Mouse (Mus musculus) limb, embryonic 14.5 days (tissue): ENCODE results near the gene Me3. TPM values are rescaled to one million over a fixed set of nuclear protein-coding genes. Genes with fewer than 3 reads are reported as not detected.

Experiments
- ATAC-seq: fragments of 200-750 bp; cut with Nextera tagmentation; 2 replicates; pipeline ENCODE4 v1.8.0; 2017; ENCODE audit warnings: low read depth, moderate number of reproducible peaks, moderate TSS enrichment; ENCODE audit not compliant: low FRiP score
- DNase-seq: peaks from one replicate; pipeline ENCODE4 v3.0.0-alpha.2; 2015; ENCODE audit warnings: low spot score
- H3K27ac ChIP-seq: fragments of 300-500 bp; sonication (generic); replicated peaks from 2 replicates; pipeline ENCODE4 v1.5.1; 2014; ENCODE audit warnings: low read depth, mild to moderate bottlenecking, low read length, moderate library complexity, mixed read lengths
- H3K27me3 ChIP-seq: fragments of 300-500 bp; sonication (generic); 2 replicates; pipeline ENCODE4 v1.6.1; 2014; ENCODE audit warnings: low read length, mixed read lengths; ENCODE audit not compliant: control insufficient read depth, insufficient read depth
- H3K36me3 ChIP-seq: fragments of 300-500 bp; sonication (generic); 2 replicates; pipeline ENCODE4 v1.6.1; 2014; ENCODE audit warnings: mild to moderate bottlenecking, low read length, moderate library complexity, mixed read lengths; ENCODE audit not compliant: control insufficient read depth, insufficient read depth
- H3K4me1 ChIP-seq: fragments of 300-500 bp; sonication (generic); 2 replicates; pipeline ENCODE4 v1.6.1; 2014; ENCODE audit warnings: antibody characterized with exemption, low read length, mixed read lengths; ENCODE audit not compliant: control insufficient read depth, insufficient read depth
- H3K4me2 ChIP-seq: fragments of 300-500 bp; sonication (generic); replicated peaks from 2 replicates; pipeline ENCODE4 v1.6.1; 2014; ENCODE audit warnings: low read depth, mild to moderate bottlenecking, low read length, moderate library complexity; ENCODE audit not compliant: severe bottlenecking
- H3K4me3 ChIP-seq: fragments of 300-500 bp; sonication (generic); replicated peaks from 2 replicates; pipeline ENCODE4 v1.5.1; 2014; ENCODE audit warnings: low read length
- H3K9ac ChIP-seq: fragments of 300-500 bp; sonication (generic); 2 replicates; pipeline ENCODE4 v1.6.1; 2014; ENCODE audit warnings: mild to moderate bottlenecking, low read depth, low read length, moderate library complexity; ENCODE audit not compliant: severe bottlenecking
- H3K9me3 ChIP-seq: fragments of 300-500 bp; sonication (generic); 2 replicates; pipeline ENCODE4 v1.6.1; 2016; ENCODE audit warnings: low read length; ENCODE audit not compliant: control insufficient read depth
- POLR2A ChIP-seq: fragments of 200-500 bp; IDR thresholded peaks from 2 replicates; pipeline ENCODE4 v1.8.0; 2012; ENCODE audit warnings: inconsistent platforms, mild to moderate bottlenecking, moderate library complexity, borderline replicate concordance; ENCODE audit not compliant: insufficient read depth, insufficient read length; ENCODE audit errors: extremely low read depth
- WGBS: fragments of 180-500 bp; shearing (Covaris S2); extraction: QIAGEN DNeasy Blood & Tissue Kit; methylation state at CpG from one replicate; pipeline ENCODE4 v1.1.7; 2014; 5-methylcytosine and 5-hydroxymethylcytosine counted together
- polyA plus RNA-seq, 2 experiments: library from polyadenylated mRNA; depleted of rRNA in 1 of 2; stranded (reverse) in 1 of 2; unstranded in 1 of 2; fragments of >200 nt; fragmentation: Nextera tagmentation in 1 of 2; extraction: Ambion mirVana in 1 of 2; gene quantifications; 2 replicates each; pipeline versions ENCODE4 v1.2.1 to v1.2.3; 2012 to 2014

Gene Me3
- polyA plus RNA-seq, 2 experiments = 1.3 to 2.1 TPM

- ATAC-seq (no peak), DNase-seq (no peak)
- no peak overlapping the region for H3K27ac ChIP-seq
- no peaks in the 10 kb centered on the region for H3K9me3 ChIP-seq
- H3K27me3 ChIP-seq = no peaks in the 10 kb centered on the region
- H3K4me1 ChIP-seq = no peaks in the 10 kb centered on the region
- H3K4me3 ChIP-seq = no peak overlapping the region
- no peak for TF ChIP-seq POLR2A
- no peaks in the 10 kb centered on the region for H3K36me3 ChIP-seq
- H3K4me2 ChIP-seq = no peak overlapping the region
- 59% methylated on average over 3 of the region's 3 CpGs for WGBS
- H3K9ac ChIP-seq = no peak overlapping the region
Measured at GRCm38 (mm10) chr7:89645015-89645414, 12.8 kb downstream of the Me3 start.

- Histone ChIP-seq H3K4me1 (no peaks in the 10 kb centered on the region), H3K27ac (no peak overlapping the region), H3K4me2 (no peak overlapping the region), H3K36me3 (no peaks in the 10 kb centered on the region), H3K27me3 (no peaks in the 10 kb centered on the region), H3K9ac (no peak overlapping the region), H3K9me3 (no peaks in the 10 kb centered on the region), H3K4me3 (no peak overlapping the region)
- TF ChIP-seq POLR2A = no peak
- ATAC-seq = no peak
- DNase-seq = no peak
Measured at GRCm38 (mm10) chr7:89647864-89648263, 15.7 kb downstream of the Me3 start.

GRCm38 (mm10) chr7:89657183-89657582 is 25.0 kb downstream of the Me3 start:
- Histone ChIP-seq H3K4me2 (no peak overlapping the region), H3K9ac (no peak overlapping the region), H3K4me3 (no peak overlapping the region), H3K9me3 (no peaks in the 10 kb centered on the region), H3K27me3 (no peaks in the 10 kb centered on the region), H3K27ac (no peak overlapping the region), H3K36me3 (no peaks in the 10 kb centered on the region), H3K4me1 (no peaks in the 10 kb centered on the region)
- 82% methylated on average over 9 of the region's 9 CpGs for WGBS
- no peak for TF ChIP-seq POLR2A
- no peak for DNase-seq
- ATAC-seq = no peak

DNA sequence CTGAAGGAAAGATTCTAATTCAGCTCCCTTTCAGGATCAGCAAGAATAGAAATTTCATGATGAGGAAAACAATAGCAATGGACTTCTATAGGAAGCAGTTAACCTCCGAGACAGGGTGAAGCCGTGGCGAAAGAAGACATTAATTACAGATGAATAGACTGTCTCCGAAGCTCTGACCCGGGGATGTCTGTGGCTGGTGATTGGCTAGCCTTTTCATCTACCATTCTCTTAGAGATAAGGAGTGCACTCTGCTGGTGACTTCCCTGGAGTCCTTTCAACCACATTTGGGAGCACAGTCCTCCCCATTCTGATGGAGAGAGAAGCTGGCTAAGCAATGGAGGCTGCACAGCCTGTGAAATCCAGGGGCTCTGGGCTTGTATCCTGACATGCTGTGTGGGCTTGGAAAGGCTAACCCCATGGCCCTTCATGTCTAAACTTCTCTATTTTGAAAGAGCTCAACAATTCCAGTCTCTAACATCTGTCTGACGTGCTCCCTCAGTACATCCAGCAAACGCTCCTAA is 25.6 kb downstream of the Me3 start:
- DNase-seq (no peak), ATAC-seq (no peak)
- Histone ChIP-seq H3K4me2 (no peak overlapping the region), H3K4me1 (no peaks in the 10 kb centered on the region), H3K4me3 (no peak overlapping the region), H3K27ac (no peak overlapping the region), H3K9ac (no peak overlapping the region), H3K27me3 (no peaks in the 10 kb centered on the region), H3K36me3 (no peaks in the 10 kb centered on the region), H3K9me3 (no peaks in the 10 kb centered on the region)
- WGBS = 85% methylated on average over 7 of the region's 7 CpGs
- no peak for TF ChIP-seq POLR2A

DNA sequence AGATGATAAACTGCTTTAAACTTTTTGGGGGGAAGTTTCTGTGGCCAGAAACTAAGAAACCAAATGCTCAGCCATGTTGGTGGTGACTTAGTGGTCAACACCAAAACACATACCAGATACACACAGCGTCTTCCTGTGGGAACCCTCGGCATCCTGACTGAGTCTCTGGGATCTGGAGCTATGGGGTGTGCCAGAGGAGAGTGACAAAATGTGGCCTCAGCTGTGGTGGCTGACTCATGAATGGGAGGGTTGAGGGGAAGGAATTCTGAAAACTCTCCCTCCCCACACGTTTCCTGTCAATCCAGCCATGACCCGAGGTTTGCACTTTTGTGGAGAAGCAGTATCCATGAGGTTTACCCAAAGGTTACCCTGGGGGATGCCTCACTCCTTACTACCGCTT is 32.0 kb downstream of the Me3 start:
- no peaks in the 10 kb centered on the region for H3K27me3 ChIP-seq
- ATAC-seq (no peak), DNase-seq (no peak)
- H3K27ac ChIP-seq = no peak overlapping the region
- no peaks in the 10 kb centered on the region for H3K36me3 ChIP-seq
- no peaks in the 10 kb centered on the region for H3K9me3 ChIP-seq
- no peak overlapping the region for H3K9ac ChIP-seq
- 75% methylated on average over 5 of the region's 5 CpGs for WGBS
- H3K4me2 ChIP-seq = no peak overlapping the region
- no peak for TF ChIP-seq POLR2A
- no peaks in the 10 kb centered on the region for H3K4me1 ChIP-seq
- no peak overlapping the region for H3K4me3 ChIP-seq

DNA sequence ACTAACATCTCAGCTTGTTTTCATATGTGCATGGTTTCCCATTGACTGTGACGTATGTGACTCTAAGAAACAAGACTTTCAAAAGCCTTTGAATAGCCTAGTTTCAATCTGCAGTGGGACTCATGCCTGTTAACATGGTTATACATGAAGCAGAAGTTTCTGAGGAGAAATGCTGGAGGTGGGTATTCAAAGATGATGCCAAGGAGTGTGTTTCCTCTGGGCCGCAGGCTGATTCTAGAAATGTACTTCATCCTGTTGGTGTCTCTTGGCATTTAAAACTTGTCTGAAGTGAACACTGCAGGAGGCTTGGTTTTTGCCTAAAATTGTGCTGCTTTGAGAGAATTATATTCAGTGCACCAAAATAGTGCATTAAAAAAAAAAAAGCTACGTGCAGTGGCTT is 34.2 kb downstream of the Me3 start:
- H3K9ac ChIP-seq = no peak overlapping the region
- ATAC-seq = no peak
- DNase-seq = no peak
- no peaks in the 10 kb centered on the region for H3K4me1 ChIP-seq
- H3K9me3 ChIP-seq = no peaks in the 10 kb centered on the region
- no peak for TF ChIP-seq POLR2A
- H3K4me2 ChIP-seq = no peak overlapping the region
- no peaks in the 10 kb centered on the region for H3K36me3 ChIP-seq
- no peak overlapping the region for H3K4me3 ChIP-seq
- H3K27me3 ChIP-seq = no peaks in the 10 kb centered on the region
- 82% methylated on average over 3 of the region's 3 CpGs for WGBS
- no peak overlapping the region for H3K27ac ChIP-seq
